Mouse (Mus musculus): Measurements from ENCODE around the gene Dync1li2.

The Dync1li2 gene

GRCm38 (mm10) chr8:104383296-104383695, 59.6 kb downstream of the Dync1li2 start:
- no peak for DNase-seq (ENCODE audit: low read depth)

- no peak for DNase-seq (ENCODE audit: low read depth)
Measured at GRCm38 (mm10) chr8:104380961-104381411, 61.9 kb downstream of the Dync1li2 start.

- no peak for DNase-seq (ENCODE audit: low read depth)
Measured at GRCm38 (mm10) chr8:104380269-104380668, 62.6 kb downstream of the Dync1li2 start.

- no peak for DNase-seq (ENCODE audit: low read depth)
Measured at GRCm38 (mm10) chr8:104379301-104379836, 63.5 kb downstream of the Dync1li2 start.

- DNase-seq (ENCODE audit: low read depth): no peak
Measured at GRCm38 (mm10) chr8:104376669-104377068, 66.2 kb downstream of the Dync1li2 start.

- DNase-seq (ENCODE audit: low read depth): no peak
Measured at GRCm38 (mm10) chr8:104375959-104376358, 66.9 kb downstream of the Dync1li2 start.

- DNase-seq (ENCODE audit: low read depth): no peak
Measured at GRCm38 (mm10) chr8:104374864-104375846, 67.7 kb downstream of the Dync1li2 start.

GRCm38 (mm10) chr8:104374269-104374668, 68.6 kb downstream of the Dync1li2 start:
- no peak for DNase-seq (ENCODE audit: low read depth)

- DNase-seq (ENCODE audit: low read depth): no peak
Measured at GRCm38 (mm10) chr8:104373779-104374178, 69.1 kb downstream of the Dync1li2 start.

- no peak for DNase-seq (ENCODE audit: low read depth)
Measured at GRCm38 (mm10) chr8:104371121-104371520, 71.7 kb downstream of the Dync1li2 start.

- no peak for DNase-seq (ENCODE audit: low read depth)
Measured at GRCm38 (mm10) chr8:104370071-104370470, 72.8 kb downstream of the Dync1li2 start.

- no peak for DNase-seq (ENCODE audit: low read depth)
Measured at GRCm38 (mm10) chr8:104369591-104369990, 73.3 kb downstream of the Dync1li2 start.

Measured in induced T-regulatory cell, adult 2 months (primary cell).